16 mouse cellular contexts compared by ENCODE assay signal in the genomic region with DNA sequence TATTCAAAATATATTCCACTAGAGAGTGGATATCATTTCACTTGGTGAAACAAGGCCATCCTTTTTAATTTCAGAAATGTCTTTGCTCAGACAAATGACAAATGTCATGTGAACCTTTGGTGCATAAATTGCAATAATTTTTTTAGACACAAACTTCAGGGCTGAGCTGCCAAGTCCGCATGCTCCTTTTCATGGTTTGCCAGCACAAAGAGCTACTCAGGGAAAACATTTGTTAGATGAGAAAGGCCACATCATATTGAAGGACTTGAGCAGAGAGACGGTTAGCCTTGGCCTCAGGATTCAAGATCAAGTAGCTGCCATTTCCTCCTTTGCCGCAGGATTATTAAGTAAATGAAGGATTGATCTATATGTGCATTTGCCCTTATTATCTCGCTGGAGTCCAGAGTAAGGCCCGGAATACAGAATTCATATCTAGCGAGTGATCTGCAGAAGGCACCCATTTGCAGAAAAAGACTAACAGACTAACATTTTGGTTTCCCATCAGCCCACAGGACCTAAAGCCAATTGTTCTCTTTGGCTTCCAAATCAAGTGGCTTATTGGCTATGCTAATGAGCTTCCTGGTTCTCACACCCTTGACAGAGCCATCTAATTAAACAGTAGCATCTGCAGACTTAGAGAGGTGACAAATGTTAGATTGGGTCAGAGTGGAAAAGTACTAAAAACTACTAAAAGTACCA.
DNase-seq lines count a peak whose midpoint lies in the region; ATAC-seq lines count a peak whose summit lies in the region.
"Had no signal": no experiment of that assay in that cellular context is flagged by ENCODE, and none has a peak within 500 bp of the region (broad histone marks: within the 10 kb centered on the region; RNA-seq: fewer than 3 reads in every experiment).

No protein-coding gene starts in this region.

- H3K36me3 ChIP-seq in forebrain, embryonic 13.5 days (ENCODE audit: poor library complexity, severe bottlenecking), result no peaks in the 10 kb centered on the region
- no peaks in the 10 kb centered on the region for H3K36me3 ChIP-seq in forebrain, embryonic 10.5 days (replicated peaks)
- no peaks in the 10 kb centered on the region for H3K36me3 ChIP-seq in midbrain, embryonic 15.5 days (replicated peaks)
- no peaks in the 10 kb centered on the region for H3K36me3 ChIP-seq in midbrain, embryonic 10.5 days
- H3K36me3 ChIP-seq: embryonic facial prominence, embryonic 15.5 days; liver, embryonic 12.5 days had no signal

- no peak overlapping the region for H3K4me3 ChIP-seq in forebrain, embryonic 13.5 days
- no peak overlapping the region for H3K4me3 ChIP-seq in forebrain, embryonic 10.5 days
- H3K4me3 ChIP-seq in midbrain, embryonic 15.5 days, result no peak overlapping the region
- no peak overlapping the region for H3K4me3 ChIP-seq in midbrain, embryonic 10.5 days
- H3K4me3 ChIP-seq: embryonic facial prominence, embryonic 15.5 days; heart, adult 2 months; liver, embryonic 12.5 days had no signal

- H3K27me3 ChIP-seq in forebrain, embryonic 13.5 days, result no peaks in the 10 kb centered on the region
- H3K27me3 ChIP-seq in forebrain, embryonic 10.5 days (ENCODE audit: poor library complexity, severe bottlenecking), result no peaks in the 10 kb centered on the region
- H3K27me3 ChIP-seq in midbrain, embryonic 15.5 days (replicated peaks), result no peaks in the 10 kb centered on the region
- H3K27me3 ChIP-seq in midbrain, embryonic 10.5 days (ENCODE audit: low read depth, poor library complexity, severe bottlenecking), result no peaks in the 10 kb centered on the region
- H3K27me3 ChIP-seq: embryonic facial prominence, embryonic 15.5 days; liver, embryonic 12.5 days had no signal

- WGBS in forebrain, embryonic 13.5 days, result 55% methylated on average over 6 of the region's 6 CpGs
- WGBS in forebrain, embryonic 10.5 days, result 87% methylated on average over 6 of the region's 6 CpGs
- WGBS in midbrain, embryonic 15.5 days, result 54% methylated on average over 6 of the region's 6 CpGs
- 88% methylated on average over 6 of the region's 6 CpGs for WGBS in midbrain, embryonic 10.5 days

- no peak overlapping the region for H3K9ac ChIP-seq in forebrain, embryonic 13.5 days
- H3K9ac ChIP-seq in midbrain, embryonic 15.5 days, result no peak overlapping the region
- H3K9ac ChIP-seq: embryonic facial prominence, embryonic 15.5 days; liver, embryonic 12.5 days had no signal

- peak; percentile 57; the same call in 1 of the 2 replicates for ATAC-seq in forebrain, embryonic 13.5 days
- ATAC-seq in midbrain, embryonic 15.5 days (replicated peaks), result no peak
- ATAC-seq: activated CD4-positive, CD25-positive, alpha-beta regulatory T cell, adult 4 months; CD4-positive, CD25-positive, alpha-beta regulatory T cell, adult 4 months; liver, embryonic 12.5 days; lung, postnatal 0 days had no signal

- no peak overlapping the region for H3K4me2 ChIP-seq in forebrain, embryonic 13.5 days
- no peak overlapping the region for H3K4me2 ChIP-seq in midbrain, embryonic 15.5 days
- H3K4me2 ChIP-seq: embryonic facial prominence, embryonic 15.5 days; liver, embryonic 12.5 days had no signal

- H3K9me3 ChIP-seq in forebrain, embryonic 13.5 days (replicated peaks), result no peaks in the 10 kb centered on the region
- H3K9me3 ChIP-seq in forebrain, embryonic 10.5 days, result no peaks in the 10 kb centered on the region
- H3K9me3 ChIP-seq in midbrain, embryonic 15.5 days, result no peaks in the 10 kb centered on the region
- H3K9me3 ChIP-seq in midbrain, embryonic 10.5 days (replicated peaks), result no peaks in the 10 kb centered on the region
- H3K9me3 ChIP-seq: embryonic facial prominence, embryonic 15.5 days; liver, embryonic 12.5 days had no signal

- peaks cover 24% of the 10 kb centered on the region for H3K4me1 ChIP-seq in forebrain, embryonic 13.5 days
- H3K4me1 ChIP-seq in forebrain, embryonic 10.5 days, result peaks cover 27% of the 10 kb centered on the region
- peaks cover 8% of the 10 kb centered on the region for H3K4me1 ChIP-seq in midbrain, embryonic 15.5 days
- H3K4me1 ChIP-seq in midbrain, embryonic 10.5 days, result peaks cover 18% of the 10 kb centered on the region; the same call in 1 of the 2 replicates

- no peak for DNase-seq in forebrain, embryonic 10.5 days (ENCODE audit: extremely low spot score, low spot score)
- no peak for DNase-seq in midbrain, embryonic 10.5 days (ENCODE audit: low spot score)
- DNase-seq in cerebellum, postnatal 25 days, result peak; percentile 27 to 44
- no peak for DNase-seq in urinary bladder, adult 18-20 months (ENCODE audit: low spot score in 2 of 2)
- no peak for DNase-seq in lung, postnatal 4 days
- DNase-seq: heart, adult 2 months; heart, postnatal 36 days; kidney, adult 2 months; thymus, postnatal 25 days had no signal

- peak overlapping the region; percentile 54 for H3K27ac ChIP-seq in forebrain, embryonic 13.5 days
- H3K27ac ChIP-seq in forebrain, embryonic 10.5 days, result no peak overlapping the region
- 0 out of 2 replicates have a peak overlapping the region, but pooled peaks have one; percentile 5 for H3K27ac ChIP-seq in midbrain, embryonic 15.5 days
- H3K27ac ChIP-seq in midbrain, embryonic 10.5 days (replicated peaks), result no peak overlapping the region
- H3K27ac ChIP-seq: embryonic facial prominence, embryonic 15.5 days; heart, adult 2 months; liver, embryonic 12.5 days had no signal

Comparison
In these comparisons a context has a peak if more than half of its experiments do, and no peak if none do; other contexts are left out.
1. H3K27ac ChIP-seq: peak in forebrain, embryonic 13.5 days (single experiment) and midbrain, embryonic 15.5 days (single experiment); none in forebrain, embryonic 10.5 days (single experiment) and midbrain, embryonic 10.5 days (single experiment).
2. DNase-seq: peak in cerebellum, postnatal 25 days (2 of 2); none in forebrain, embryonic 10.5 days (single experiment), midbrain, embryonic 10.5 days (single experiment), urinary bladder, adult 18-20 months (0 of 2) and lung, postnatal 4 days (0 of 2).